Mouse (Mus musculus) intestine, embryonic 14.5 days (tissue): ENCODE measurements around the gene Usp40. TPM values are rescaled to one million over a fixed set of nuclear protein-coding genes. Genes with fewer than 3 reads are reported as not detected.

Experiments used
- ATAC-seq: fragments of 200-750 bp; cut with Nextera tagmentation; replicated peaks from 2 replicates; pipeline ENCODE4 v1.8.0; 2017; ENCODE audit warnings: low read depth, moderate number of reproducible peaks, moderate TSS enrichment, moderate library complexity; ENCODE audit not compliant: low FRiP score, low TSS enrichment
- DNase-seq: peaks from one replicate; pipeline ENCODE4 v3.0.0-alpha.2; 2018; ENCODE audit warnings: low spot score
- H3K27ac ChIP-seq: fragments of 300-500 bp; sonication (generic); 2 replicates; pipeline ENCODE4 v1.5.1; 2014; ENCODE audit warnings: low read depth, mild to moderate bottlenecking, control low read depth
- H3K27me3 ChIP-seq: fragments of 300-500 bp; sonication (generic); replicated peaks from 2 replicates; pipeline ENCODE4 v1.6.1; 2014; ENCODE audit warnings: low read length, control low read depth; ENCODE audit not compliant: control insufficient read depth, insufficient read depth
- H3K36me3 ChIP-seq: fragments of 300-500 bp; sonication (generic); 2 replicates; pipeline ENCODE4 v1.6.1; 2014; ENCODE audit warnings: low read length, control low read depth; ENCODE audit not compliant: control insufficient read depth, insufficient read depth
- H3K4me1 ChIP-seq: fragments of 300-500 bp; sonication (generic); replicated peaks from 2 replicates; pipeline ENCODE4 v1.6.1; 2014; ENCODE audit warnings: low read length, control low read depth, mixed read lengths; ENCODE audit not compliant: control insufficient read depth, insufficient read depth
- H3K4me2 ChIP-seq: fragments of 300-500 bp; sonication (generic); 2 replicates; pipeline ENCODE4 v1.6.1; 2014; ENCODE audit warnings: low read length
- H3K4me3 ChIP-seq: fragments of 300-500 bp; sonication (generic); 2 replicates; pipeline ENCODE4 v1.5.1; 2014; ENCODE audit warnings: low read depth, low read length, control low read depth, mixed read lengths
- H3K9ac ChIP-seq: fragments of 300-500 bp; sonication (generic); 2 replicates; pipeline ENCODE4 v1.6.1; 2014; ENCODE audit warnings: mild to moderate bottlenecking, low read length
- H3K9me3 ChIP-seq: fragments of 300-500 bp; sonication (generic); 2 replicates; pipeline ENCODE4 v1.6.1; 2016; ENCODE audit warnings: low read length, control low read depth; ENCODE audit not compliant: control insufficient read depth
- WGBS: fragments of 180-500 bp; shearing (Covaris S2); extraction: QIAGEN DNeasy Blood & Tissue Kit; methylation state at CpG from one replicate; pipeline ENCODE4 v1.1.7; 2014; 5-methylcytosine and 5-hydroxymethylcytosine counted together
- microRNA-seq: library from miRNA; unstranded; fragments of <30 nt; microRNA quantifications from one replicate; pipeline ENCODE4, GENCODE M21; 2016
- polyA plus RNA-seq: library from polyadenylated mRNA; unstranded; fragments of >200 nt; fragmentation: Nextera tagmentation; extraction: Ambion mirVana; gene quantifications from 2 replicates; pipeline ENCODE4 v1.2.1, GENCODE M21; 2014

The Usp40 gene
- polyA plus RNA-seq, 1 experiment from 2014 or later: 31.0 TPM

DNA sequence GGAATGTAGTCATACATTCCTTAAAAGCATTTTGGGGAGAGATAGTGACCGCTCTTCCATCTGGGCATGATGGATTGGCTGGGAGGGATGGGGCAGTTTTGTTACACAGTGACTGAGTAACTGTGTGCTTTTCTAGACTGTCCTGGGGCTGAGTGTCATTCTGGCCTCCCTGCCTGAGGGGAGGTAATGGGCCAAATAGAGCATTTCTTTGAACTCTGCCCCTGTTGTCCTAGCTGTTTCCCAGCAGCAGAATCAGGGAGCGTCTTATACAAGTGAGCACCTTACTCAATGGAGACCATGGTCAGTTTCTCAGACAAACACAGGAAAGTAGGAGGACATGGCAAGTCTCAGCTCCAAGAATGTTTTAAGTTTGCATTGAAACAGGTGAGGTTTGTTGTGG is 111.4 kb downstream of the Usp40 start:
- ATAC-seq: no peak
- Histone ChIP-seq H3K4me3 (no peak overlapping the region), H3K27me3 (no peaks in the 10 kb centered on the region), H3K9ac (no peak overlapping the region), H3K27ac (no peak overlapping the region), H3K9me3 (no peaks in the 10 kb centered on the region), H3K4me1 (no peaks in the 10 kb centered on the region), H3K4me2 (no peak overlapping the region), H3K36me3 (0 out of 2 replicates have a peak, but pooled peaks cover 3% of the 10 kb centered on the region)
- WGBS: 83% methylated on average over 2 of the region's 2 CpGs
- no peak for DNase-seq

Small RNA genes within 50 kb of the gene (microRNA-seq; reads per million reads assigned to microRNA genes)
- not detected for gene Gm25198

Other genes starting within 250 kb of the Usp40 start
- gene Sag, start 204.9 kb downstream of the Usp40 start, polyA plus RNA-seq: 1.8 and 2.0 TPM in 2 replicates
- 38.4 and 38.6 TPM in 2 replicates for gene Dgkd, start 155.3 kb downstream of the Usp40 start, polyA plus RNA-seq
- not detected in 2 replicates for gene Ugt1a10, start 46.8 kb upstream of the Usp40 start, polyA plus RNA-seq
- 0.32 and 0.35 TPM in 2 replicates for gene Ugt1a9, start 62.2 kb upstream of the Usp40 start, polyA plus RNA-seq
- gene Ugt1a8, start 79.3 kb upstream of the Usp40 start, polyA plus RNA-seq: not detected in 2 replicates
- 12.6 and 17.4 TPM in 2 replicates for gene Ugt1a7c, start 86.5 kb upstream of the Usp40 start, polyA plus RNA-seq
- not detected in 2 replicates for gene Ugt1a6b, start 94.7 kb upstream of the Usp40 start, polyA plus RNA-seq
- gene Ugt1a6a, start 126.3 kb upstream of the Usp40 start, polyA plus RNA-seq: 4.6 and 7.5 TPM in 2 replicates
- gene Ugt1a5, start 157.5 kb upstream of the Usp40 start, polyA plus RNA-seq: 0.08 TPM in 1 of 2 replicates, not detected in the other
- gene Ugt1a2, start 192.1 kb upstream of the Usp40 start, polyA plus RNA-seq: 0.08 and 0.16 TPM in 2 replicates
- gene Dnajb3, start 197.2 kb upstream of the Usp40 start, polyA plus RNA-seq: 8.0 and 9.8 TPM in 2 replicates
- 1.9 and 3.3 TPM in 2 replicates for gene Ugt1a1, start 203.4 kb upstream of the Usp40 start, polyA plus RNA-seq
- gene Mroh2a, start 218.4 kb upstream of the Usp40 start, polyA plus RNA-seq: 1.1 and 2.8 TPM in 2 replicates